Mouse (Mus musculus) heart, adult 9 months (tissue): ENCODE measurements around the gene Crip1.
"Not testable (repeated sequence)": the region's sequence is repeated elsewhere in the genome, so short reads cannot be mapped to it uniquely, and the experiment has no call there.

Experiments used
- DNase-seq, 2 experiments: peaks; one replicate each; pipeline ENCODE4 v3.0.0; 2022; ENCODE audit warnings: low spot score in 2 of 2

The Crip1 gene

DNA sequence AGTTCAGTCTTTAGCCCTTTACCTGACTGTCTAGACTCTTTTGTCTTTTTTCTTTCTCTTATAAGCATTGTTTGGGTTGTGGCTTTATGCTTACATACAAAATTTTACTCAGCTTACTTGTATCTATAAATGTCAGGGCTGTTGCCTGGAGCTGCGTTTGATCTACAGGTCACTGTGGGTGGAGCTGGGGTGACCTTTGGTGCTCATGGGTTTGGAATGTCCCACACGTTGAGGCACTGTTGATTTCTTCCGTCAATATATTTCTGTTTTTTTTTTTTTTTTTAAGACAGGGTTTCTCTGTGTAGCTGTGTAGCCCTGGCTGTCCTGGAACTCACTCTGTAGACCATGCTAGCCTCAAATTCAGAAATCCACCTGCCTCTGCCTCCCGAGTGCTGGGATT is 34.9 kb downstream of the Crip1 start:
- DNase-seq: no peak

DNA sequence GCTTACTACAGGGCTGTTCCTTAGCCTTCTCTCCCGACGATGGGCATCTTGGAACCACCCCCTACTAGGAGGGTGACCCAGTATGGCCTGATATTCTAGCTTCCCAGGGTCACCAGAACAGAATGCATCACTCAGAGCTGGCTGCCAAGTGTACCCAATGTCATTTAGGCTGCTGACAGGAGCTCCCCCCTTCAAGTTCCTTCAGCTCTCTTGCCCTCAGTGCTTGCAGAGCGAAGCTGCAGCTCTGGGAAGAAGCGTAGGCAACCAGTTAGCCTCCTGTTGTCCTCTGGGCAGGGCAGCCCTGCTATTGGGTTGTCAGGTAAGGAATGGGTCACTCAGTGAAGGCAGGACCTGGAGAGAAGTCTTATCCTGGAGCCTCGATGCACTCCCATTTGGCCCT is 38.8 kb downstream of the Crip1 start:
- no peak for DNase-seq

DNA sequence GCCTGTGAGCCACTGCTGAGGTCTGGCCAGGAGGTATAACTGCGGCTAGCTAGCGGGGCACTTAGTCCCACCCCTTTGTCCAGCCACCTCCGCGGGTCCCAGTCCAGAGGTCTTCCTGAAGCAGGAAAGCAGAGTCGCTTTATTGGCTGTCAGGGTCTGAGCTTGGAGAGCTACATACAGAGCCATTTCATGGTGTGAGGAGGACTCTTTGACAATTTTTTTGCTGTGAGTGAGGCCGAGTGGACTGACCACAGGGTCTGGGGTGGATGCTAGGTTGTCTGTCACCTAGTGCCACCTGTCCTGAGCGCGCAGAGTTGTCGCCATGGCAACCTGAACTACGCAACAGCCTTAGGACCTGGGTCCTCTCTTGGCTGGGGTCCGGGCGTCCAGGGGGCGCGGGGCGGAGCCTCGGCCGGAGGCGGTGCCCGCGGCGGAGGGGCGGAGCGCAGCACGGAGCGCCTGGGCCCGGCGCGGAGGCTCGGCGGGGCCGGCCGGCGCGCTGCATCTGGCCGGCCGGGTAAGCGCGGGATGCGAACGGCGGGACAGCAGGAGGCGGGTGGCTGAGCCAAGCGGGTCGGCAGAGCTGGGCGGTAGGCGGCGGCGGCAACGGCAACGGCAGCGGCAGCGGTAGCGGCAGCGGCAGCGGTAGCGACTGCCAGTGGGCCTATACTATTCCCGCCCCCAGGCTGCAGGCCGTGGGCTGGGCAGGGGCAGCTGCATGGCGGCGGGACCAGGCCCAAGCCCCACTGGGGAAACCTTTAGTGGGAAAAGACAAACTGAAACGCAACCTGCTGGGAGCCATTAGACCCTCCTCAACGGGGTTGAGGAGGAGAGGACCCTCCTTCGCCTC is 39.6 kb downstream of the Crip1 start, which contains the start of gene Tmem121:
TSS of gene Tmem121 (plus strand) at position 489 of the 850 bp plus-strand sequence.
- DNase-seq: no peak

DNA sequence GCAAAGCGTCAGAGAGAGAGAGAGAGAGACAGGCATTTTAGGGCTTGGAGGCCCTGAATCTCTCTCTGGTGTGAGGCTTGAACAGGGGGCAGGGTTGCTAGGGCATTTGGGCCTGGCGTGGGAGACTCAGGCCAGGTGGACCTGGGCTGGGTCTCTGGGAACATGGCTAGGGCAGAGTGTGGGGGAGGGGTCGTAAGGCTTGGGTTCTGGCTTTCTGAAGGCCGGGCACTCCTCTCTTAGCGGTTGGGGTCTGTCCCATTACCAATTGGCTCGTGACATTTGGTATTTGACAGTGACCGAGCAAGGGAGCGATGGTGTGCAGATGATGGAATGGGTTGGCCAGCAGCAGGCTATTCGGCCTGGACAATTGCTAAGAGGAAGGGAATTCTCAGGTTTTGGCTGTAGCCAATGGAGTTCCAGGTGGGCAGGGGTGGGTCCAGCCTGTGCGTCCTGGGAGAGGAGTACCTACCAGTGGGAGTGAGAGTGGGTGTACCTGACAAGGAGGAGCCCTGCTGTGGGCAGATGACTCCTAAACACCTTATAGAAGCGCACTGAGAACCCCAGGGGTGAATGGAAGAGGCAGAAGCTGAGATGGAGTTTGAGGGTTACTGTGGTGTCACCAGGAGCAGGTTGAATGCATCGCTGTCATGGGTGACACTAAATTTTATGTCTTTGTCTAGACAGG is 40.4 kb downstream of the Crip1 start:
- no peak for DNase-seq

DNA sequence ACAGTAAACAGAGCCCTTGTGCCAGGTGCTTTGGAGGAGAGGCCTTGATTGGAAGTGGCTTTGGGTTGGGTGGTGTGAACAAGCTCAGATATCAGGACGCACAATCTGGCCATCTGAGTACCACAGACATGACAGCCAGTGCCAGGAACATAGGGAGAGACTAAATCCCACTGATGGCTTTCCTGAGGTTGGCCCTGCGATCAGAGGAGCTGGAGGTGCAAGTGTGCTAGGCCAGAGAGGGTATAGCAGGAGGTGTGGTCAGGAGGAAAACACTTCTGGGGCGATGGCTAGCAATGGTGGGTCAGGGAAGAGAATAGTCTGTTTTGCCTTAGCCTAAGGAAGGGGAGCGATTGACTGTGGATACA is 40.9 kb downstream of the Crip1 start:
- no peak for DNase-seq

DNA sequence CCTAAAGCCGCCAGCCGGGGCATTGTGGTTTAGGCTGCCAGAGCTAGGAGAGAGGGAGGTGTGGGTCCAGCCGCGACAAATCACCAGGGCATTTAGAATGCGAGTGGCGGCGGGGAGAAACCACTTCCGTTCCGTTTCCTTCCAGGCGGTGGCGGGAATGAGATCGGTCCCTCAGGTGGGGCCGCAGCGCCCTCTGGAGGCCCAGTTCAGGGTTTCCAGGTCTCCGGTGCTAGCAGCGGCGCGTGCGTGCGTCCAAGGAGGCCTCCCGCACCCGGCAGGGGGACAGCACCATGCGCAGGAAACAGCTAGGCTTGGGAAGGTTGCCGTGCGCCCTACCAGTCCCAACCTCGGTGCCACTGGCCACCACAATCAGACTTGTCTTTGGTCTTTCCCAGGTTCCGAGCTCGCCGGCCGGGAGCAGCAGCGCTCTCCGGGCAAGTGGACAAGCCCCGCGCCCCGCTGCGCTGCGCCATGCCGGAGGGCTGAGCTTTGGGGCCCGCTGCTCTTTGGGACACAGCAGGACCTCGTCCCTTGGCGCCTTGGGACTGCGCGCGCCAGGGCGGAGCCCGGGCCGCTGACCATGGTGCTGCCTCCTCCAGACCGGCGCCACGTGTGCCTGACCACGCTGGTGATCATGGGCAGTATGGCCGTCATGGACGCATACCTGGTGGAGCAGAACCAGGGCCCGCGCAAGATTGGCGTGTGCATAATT is 41.6 kb downstream of the Crip1 start:
- DNase-seq: peak; percentile 24 to 39

DNA sequence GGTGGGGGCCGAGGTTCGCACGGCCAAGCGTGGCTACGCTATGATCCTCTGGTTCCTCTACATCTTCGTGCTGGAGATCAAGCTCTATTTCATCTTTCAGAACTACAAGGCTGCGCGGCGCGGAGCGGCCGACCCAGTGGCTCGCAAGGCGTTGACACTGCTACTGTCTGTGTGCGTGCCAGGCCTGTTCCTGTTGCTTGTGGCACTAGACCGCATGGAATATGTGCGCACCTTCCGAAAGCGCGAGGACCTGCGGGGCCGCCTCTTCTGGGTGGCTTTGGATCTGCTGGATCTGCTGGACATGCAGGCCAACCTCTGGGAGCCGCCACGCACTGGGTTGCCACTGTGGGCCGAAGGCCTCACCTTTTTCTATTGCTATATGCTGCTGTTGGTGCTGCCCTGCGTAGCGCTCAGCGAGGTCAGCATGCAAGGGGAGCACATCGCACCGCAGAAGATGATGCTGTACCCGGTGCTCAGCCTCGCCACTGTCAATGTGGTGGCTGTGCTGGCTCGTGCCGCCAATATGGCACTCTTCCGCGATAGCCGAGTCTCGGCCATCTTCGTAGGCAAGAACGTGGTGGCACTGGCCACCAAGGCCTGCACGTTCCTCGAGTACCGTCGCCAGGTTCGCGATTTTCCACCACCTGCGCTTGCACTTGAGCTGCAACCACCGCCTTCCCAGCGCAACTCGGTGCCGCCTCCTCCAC is 42.4 kb downstream of the Crip1 start:
- DNase-seq: no peak

DNA sequence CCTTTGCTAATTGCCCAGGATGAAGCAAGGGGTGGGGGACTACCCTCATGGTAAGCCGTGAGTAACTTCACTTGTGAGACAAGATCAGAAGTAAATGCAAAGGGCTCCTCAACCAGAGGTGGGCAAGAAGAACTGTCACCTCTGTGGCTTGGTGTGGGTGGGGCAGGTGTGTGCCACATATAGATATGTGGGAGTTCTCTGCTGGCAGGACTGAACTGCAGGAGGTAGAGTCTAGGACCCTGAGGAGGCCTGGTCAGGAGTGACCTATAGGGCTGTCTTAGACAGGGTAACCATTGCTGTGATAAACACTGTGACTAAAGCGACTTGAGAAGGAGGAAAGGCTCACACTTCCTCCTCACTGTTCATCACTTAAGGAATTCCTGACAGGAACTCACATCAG is 47.3 kb downstream of the Crip1 start:
- DNase-seq: no peak

DNA sequence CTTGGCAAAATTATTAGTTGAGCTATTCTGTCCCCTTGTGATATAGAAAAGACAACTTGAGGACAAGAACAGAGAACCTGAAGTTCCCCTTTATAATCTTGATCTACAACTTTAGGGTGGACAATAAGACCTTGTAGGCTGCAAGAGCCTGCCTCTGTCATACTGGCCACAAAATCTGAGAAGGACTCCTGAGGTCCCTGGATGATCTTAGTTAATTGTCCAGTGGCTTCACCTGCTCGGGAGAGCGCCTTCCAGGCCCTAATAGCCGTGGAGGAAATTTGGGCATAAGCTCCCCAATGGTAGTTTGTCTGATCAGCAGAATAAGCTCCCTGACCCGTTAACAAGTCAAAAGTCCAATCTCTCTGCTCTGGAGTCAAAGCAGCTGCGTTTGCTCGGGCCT is 53.0 kb downstream of the Crip1 start:
- not testable (repeated sequence) for DNase-seq

DNA sequence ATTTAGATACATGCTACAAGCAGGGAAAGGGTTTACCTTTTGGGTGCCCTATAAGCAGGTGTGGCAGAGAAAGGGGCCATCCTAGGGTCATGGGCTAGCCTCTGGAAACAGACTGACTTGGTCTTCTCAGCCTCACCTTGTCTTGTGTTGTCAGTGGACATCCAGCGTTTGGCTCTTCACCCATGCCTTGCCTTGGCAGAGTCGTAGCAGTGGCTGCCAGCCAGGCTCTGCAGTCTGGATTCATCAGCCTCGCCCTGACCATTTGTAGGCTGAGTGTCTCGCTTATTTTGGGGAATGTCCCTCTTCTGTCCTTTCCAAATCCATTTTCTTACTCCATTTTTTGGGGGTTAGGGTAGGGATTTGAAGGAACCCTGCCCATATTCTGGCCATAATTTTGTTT is 55.2 kb downstream of the Crip1 start:
- no peak for DNase-seq

DNA sequence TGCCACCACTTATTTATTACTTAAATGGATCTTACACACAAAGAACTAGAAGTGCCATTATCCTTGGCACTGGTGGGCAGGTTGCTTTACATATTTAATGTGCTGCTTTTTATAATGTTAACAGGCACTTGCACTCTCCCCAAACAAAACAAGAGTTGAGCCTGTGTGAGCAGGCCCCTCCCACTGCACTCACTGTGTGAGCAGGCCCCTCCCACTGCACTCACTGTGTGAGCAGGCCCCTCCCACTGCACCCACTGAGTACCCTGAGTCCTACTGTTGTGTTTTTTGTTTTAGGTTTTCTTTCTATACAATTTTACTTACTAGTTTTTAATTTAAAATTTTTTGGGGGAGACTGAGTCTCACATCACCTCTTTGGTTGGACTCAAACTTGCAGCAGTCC is 55.9 kb downstream of the Crip1 start:
- DNase-seq: no peak
